Mouse (Mus musculus) lung, embryonic 16.5 days (tissue): ENCODE measurements around the gene Gm4907. TPM values are rescaled to one million over a fixed set of nuclear protein-coding genes. Genes with fewer than 3 reads are reported as not detected.
"Not testable (repeated sequence)": the region's sequence is repeated elsewhere in the genome, so short reads cannot be mapped to it uniquely, and the experiment has no call there.

Experiments
- ATAC-seq: fragments of 200-750 bp; cut with Nextera tagmentation; 2 replicates; pipeline ENCODE4 v1.8.0; 2017; ENCODE audit warnings: low read depth, mild to moderate bottlenecking, moderate library complexity
- H3K27ac ChIP-seq: fragments of 300-500 bp; sonication (generic); 2 replicates; pipeline ENCODE4 v1.5.1; 2014; ENCODE audit warnings: mild to moderate bottlenecking, control low read depth, low read length
- H3K27me3 ChIP-seq: fragments of 300-500 bp; sonication (generic); 2 replicates; pipeline ENCODE4 v1.6.1; 2014; ENCODE audit warnings: low read depth, low read length, mixed read lengths; ENCODE audit not compliant: control insufficient read depth, insufficient read depth
- H3K36me3 ChIP-seq: fragments of 300-500 bp; sonication (generic); 2 replicates; pipeline ENCODE4 v1.6.1; 2014; ENCODE audit warnings: low read length; ENCODE audit not compliant: control insufficient read depth, insufficient read depth
- H3K4me1 ChIP-seq: fragments of 300-500 bp; sonication (generic); replicated peaks from 2 replicates; pipeline ENCODE4 v1.6.1; 2014; ENCODE audit warnings: low read length, mixed read lengths; ENCODE audit not compliant: control insufficient read depth, insufficient read depth
- H3K4me2 ChIP-seq: fragments of 300-500 bp; sonication (generic); 2 replicates; pipeline ENCODE4 v1.6.1; 2014; ENCODE audit warnings: low read depth, low read length, control low read depth
- H3K4me3 ChIP-seq: fragments of 300-500 bp; sonication (generic); 2 replicates; pipeline ENCODE4 v1.5.1; 2014; ENCODE audit warnings: mild to moderate bottlenecking, low read length, control low read depth
- H3K9ac ChIP-seq: fragments of 300-500 bp; sonication (generic); 2 replicates; pipeline ENCODE4 v1.6.1; 2014; ENCODE audit warnings: low read length, control low read depth
- H3K9me3 ChIP-seq: fragments of 300-500 bp; sonication (generic); 2 replicates; pipeline ENCODE4 v1.6.1; 2016; ENCODE audit warnings: low read length; ENCODE audit not compliant: control insufficient read depth
- WGBS: fragments of 180-500 bp; shearing (Covaris S2); extraction: QIAGEN DNeasy Blood & Tissue Kit; methylation state at CpG from one replicate; pipeline ENCODE4 v1.1.7; 2014; 5-methylcytosine and 5-hydroxymethylcytosine counted together
- polyA plus RNA-seq: library from polyadenylated mRNA; unstranded; fragments of >200 nt; fragmentation: Nextera tagmentation; extraction: Ambion mirVana; gene quantifications from 2 replicates; pipeline ENCODE4 v1.2.1, GENCODE M21; 2015

The Gm4907 gene
- not detected in 2 replicates for polyA plus RNA-seq

DNA sequence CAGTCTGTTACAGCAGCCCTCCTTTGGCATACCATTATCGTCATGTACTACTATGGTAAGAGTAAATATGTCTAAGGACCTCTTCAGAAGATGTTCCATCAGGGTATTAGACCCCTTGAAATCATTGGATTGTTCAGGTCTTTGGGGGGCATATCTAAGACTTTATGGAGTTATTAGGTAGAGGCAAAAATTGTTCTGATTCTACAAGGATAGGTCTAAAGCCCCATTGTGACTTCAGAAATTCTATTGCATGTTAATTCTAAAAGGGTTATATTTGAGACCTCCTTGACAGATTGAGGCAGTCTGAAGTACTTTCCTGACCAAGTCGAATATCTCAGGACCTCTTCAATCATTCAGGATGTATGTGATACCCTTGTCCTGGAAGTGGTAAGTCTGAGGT is at the start of gene Gm4907:
TSS of gene Gm4907 (plus strand) at position 301 of the 400 bp plus-strand sequence.
- H3K36me3 ChIP-seq, H3K27ac ChIP-seq, H3K4me1 ChIP-seq, ATAC-seq, H3K4me3 ChIP-seq, H3K9ac ChIP-seq, H3K4me2 ChIP-seq, H3K27me3 ChIP-seq, H3K9me3 ChIP-seq: not testable (repeated sequence)
- 53% methylated on average over 2 of the region's 2 CpGs for WGBS

DNA sequence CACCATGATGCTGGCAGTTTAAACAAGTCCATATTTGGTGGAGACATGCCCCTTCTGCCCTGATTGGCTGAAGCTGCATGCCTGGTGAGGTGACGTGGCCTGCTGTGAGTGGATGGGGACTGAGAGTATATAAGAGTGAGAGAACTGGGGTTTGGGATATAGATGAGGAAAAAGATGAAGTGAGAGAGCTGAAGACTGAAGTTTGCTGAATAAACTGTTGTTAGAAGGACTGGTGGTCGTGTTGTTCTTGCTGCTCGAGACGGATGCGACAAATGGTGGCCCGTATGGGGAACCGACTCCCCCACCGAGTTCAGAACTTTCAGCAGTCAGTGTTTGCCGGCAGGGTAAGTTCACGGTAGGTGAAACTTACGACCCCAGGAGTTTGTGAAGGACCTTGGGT is 48.6 kb upstream of the Gm4907 start:
- not testable (repeated sequence) for H3K27me3 ChIP-seq, H3K27ac ChIP-seq, H3K4me3 ChIP-seq, H3K9ac ChIP-seq, H3K4me1 ChIP-seq, H3K9me3 ChIP-seq, H3K4me2 ChIP-seq, ATAC-seq, H3K36me3 ChIP-seq
- WGBS: 86% methylated on average over 11 of the region's 11 CpGs

DNA sequence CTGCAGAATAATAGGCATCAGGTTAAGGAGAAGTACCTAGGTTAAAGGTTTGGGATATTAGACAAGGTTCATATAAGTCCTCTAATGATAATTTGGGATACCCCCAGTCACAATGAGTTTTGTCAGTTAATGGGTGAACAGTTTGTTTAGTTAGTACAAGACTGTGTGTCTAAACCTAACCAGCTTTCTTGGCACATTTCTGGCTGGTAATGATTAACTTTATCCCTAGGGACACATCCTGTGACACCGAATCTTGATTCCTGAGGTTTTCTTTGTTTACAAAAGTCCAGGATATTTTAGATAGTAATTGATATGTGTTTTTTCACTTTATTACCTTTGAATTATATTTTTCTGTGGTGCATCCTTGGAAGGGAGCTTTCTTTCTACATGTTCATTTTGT is 41.4 kb upstream of the Gm4907 start:
- Histone ChIP-seq H3K9ac (no peak overlapping the region), H3K9me3 (no peaks in the 10 kb centered on the region), H3K4me1 (no peaks in the 10 kb centered on the region), H3K27ac (no peak overlapping the region), H3K27me3 (no peaks in the 10 kb centered on the region), H3K36me3 (no peaks in the 10 kb centered on the region), H3K4me2 (no peak overlapping the region), H3K4me3 (no peak overlapping the region)
- WGBS: 67% methylated on average over 1 of the region's 1 CpGs
- ATAC-seq: no peak

DNA sequence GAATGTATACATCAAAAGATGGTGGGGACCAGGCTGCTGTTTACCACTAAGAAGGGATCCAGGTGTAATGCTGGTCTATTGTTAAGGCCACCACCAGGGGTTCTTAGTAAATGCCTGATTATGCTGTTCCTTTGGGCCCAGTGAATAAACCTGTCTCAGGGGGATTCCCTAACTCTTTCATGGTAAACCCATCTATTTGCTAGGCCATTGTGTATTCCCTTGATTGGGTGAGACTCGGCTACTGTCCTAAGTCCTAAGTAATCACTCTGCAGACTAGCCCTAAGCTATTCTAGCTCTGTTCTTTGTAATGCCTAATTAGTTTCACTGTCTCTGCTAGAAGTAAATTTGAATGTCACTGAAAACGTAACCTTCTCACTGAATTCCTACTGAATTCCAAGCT is 71.8 kb downstream of the Gm4907 start:
- H3K27me3 ChIP-seq: no peaks in the 10 kb centered on the region
- H3K4me1 ChIP-seq: no peaks in the 10 kb centered on the region
- 65% methylated on average over 2 of the region's 2 CpGs for WGBS
- no peaks in the 10 kb centered on the region for H3K36me3 ChIP-seq
- H3K9ac ChIP-seq: no peak overlapping the region
- H3K9me3 ChIP-seq: no peaks in the 10 kb centered on the region
- no peak for ATAC-seq
- no peak overlapping the region for H3K4me3 ChIP-seq
- no peak overlapping the region for H3K27ac ChIP-seq
- no peak overlapping the region for H3K4me2 ChIP-seq

Other genes with a start within 250 kb of the Gm4907 start
- gene Wdr44, start 189.5 kb upstream of the Gm4907 start, polyA plus RNA-seq: 6.8 TPM in 2 replicates
- gene Gm4985, start 76.4 kb downstream of the Gm4907 start, polyA plus RNA-seq: not detected in 2 replicates